Mouse (Mus musculus) limb, embryonic 11.5 days (tissue): Measurements from ENCODE around the gene Ier5. TPM values are rescaled to one million over a fixed set of nuclear protein-coding genes. Genes with fewer than 3 reads are reported as not detected.

Experiments used
- ATAC-seq: fragments of 200-750 bp; cut with Nextera tagmentation; 2 replicates; pipeline ENCODE4 v1.8.0; 2017; ENCODE audit warnings: low read depth; ENCODE audit not compliant: insufficient number of reproducible peaks, low FRiP score, low TSS enrichment
- DNase-seq: peaks from one replicate; pipeline ENCODE4 v3.0.0-alpha.2; 2015; ENCODE audit warnings: low spot score
- H3K27ac ChIP-seq: fragments of 300-500 bp; sonication (generic); replicated peaks from 2 replicates; pipeline ENCODE4 v1.5.1; 2014; ENCODE audit warnings: low read depth, mild to moderate bottlenecking, low read length
- H3K27me3 ChIP-seq: fragments of 300-500 bp; sonication (generic); 2 replicates; pipeline ENCODE4 v1.6.1; 2014; ENCODE audit warnings: mild to moderate bottlenecking, low read length, mixed read lengths; ENCODE audit not compliant: control insufficient read depth, insufficient read depth
- H3K36me3 ChIP-seq: fragments of 300-500 bp; sonication (generic); 2 replicates; pipeline ENCODE4 v1.6.1; 2014; ENCODE audit warnings: mild to moderate bottlenecking, low read length, moderate library complexity, mixed read lengths; ENCODE audit not compliant: control insufficient read depth, insufficient read depth
- H3K4me1 ChIP-seq: fragments of 300-500 bp; sonication (generic); 2 replicates; pipeline ENCODE4 v1.6.1; 2014; ENCODE audit warnings: low read length, mixed read lengths; ENCODE audit not compliant: control insufficient read depth, insufficient read depth
- H3K4me2 ChIP-seq: fragments of 300-500 bp; sonication (generic); 2 replicates; pipeline ENCODE4 v1.6.1; 2014; ENCODE audit warnings: low read depth, mild to moderate bottlenecking, moderate library complexity; ENCODE audit not compliant: severe bottlenecking
- H3K4me3 ChIP-seq: fragments of 300-500 bp; sonication (generic); 2 replicates; pipeline ENCODE4 v1.5.1; 2014; ENCODE audit warnings: low read depth, low read length
- H3K9ac ChIP-seq: fragments of 300-500 bp; sonication (generic); 2 replicates; pipeline ENCODE4 v1.6.1; 2014; ENCODE audit warnings: mild to moderate bottlenecking, low read length
- H3K9me3 ChIP-seq: fragments of 300-500 bp; sonication (generic); 2 replicates; pipeline ENCODE4 v1.6.1; 2016; ENCODE audit warnings: low read length; ENCODE audit not compliant: control insufficient read depth
- WGBS: fragments of 180-500 bp; shearing (Covaris S2); extraction: QIAGEN DNeasy Blood & Tissue Kit; methylation state at CpG from one replicate; pipeline ENCODE4 v1.1.7; 2014; 5-methylcytosine and 5-hydroxymethylcytosine counted together
- polyA plus RNA-seq: library from polyadenylated mRNA; unstranded; fragments of >200 nt; fragmentation: Nextera tagmentation; extraction: Ambion mirVana; gene quantifications from 2 replicates; pipeline ENCODE4 v1.2.1, GENCODE M21; 2014

Gene Ier5
- polyA plus RNA-seq, 1 experiment from 2014 or later, result 12.4 TPM

- no peaks in the 10 kb centered on the region for H3K27me3 ChIP-seq
- H3K27ac ChIP-seq, result no peak overlapping the region
- H3K4me1 ChIP-seq, result peaks cover 39% of the 10 kb centered on the region
- ATAC-seq (no peak), DNase-seq (no peak)
- H3K4me2 ChIP-seq, result no peak overlapping the region
- WGBS, result 87% methylated on average over 7 of the region's 7 CpGs
- no peaks in the 10 kb centered on the region for H3K36me3 ChIP-seq
- no peaks in the 10 kb centered on the region for H3K9me3 ChIP-seq
- no peak overlapping the region for H3K9ac ChIP-seq
- H3K4me3 ChIP-seq, result no peak overlapping the region
Observed at GRCm38 (mm10) chr1:155090327-155090726, 9.1 kb downstream of the Ier5 start.

- no peak for ATAC-seq
- no peak overlapping the region for H3K9ac ChIP-seq
- H3K4me2 ChIP-seq, result no peak overlapping the region
- no peak for DNase-seq
- H3K9me3 ChIP-seq, result no peaks in the 10 kb centered on the region
- H3K36me3 ChIP-seq, result no peaks in the 10 kb centered on the region
- H3K4me1 ChIP-seq, result peaks cover 43% of the 10 kb centered on the region
- H3K27me3 ChIP-seq, result no peaks in the 10 kb centered on the region
- H3K27ac ChIP-seq, result no peak overlapping the region
- 41% methylated on average over 16 of the region's 16 CpGs for WGBS
- no peak overlapping the region for H3K4me3 ChIP-seq
Observed at GRCm38 (mm10) chr1:155088847-155089603, 10.4 kb downstream of the Ier5 start.

- Histone ChIP-seq H3K4me2 (no peak overlapping the region), H3K9ac (no peak overlapping the region), H3K4me3 (no peak overlapping the region), H3K4me1 (peaks cover 41% of the 10 kb centered on the region), H3K27me3 (no peaks in the 10 kb centered on the region), H3K27ac (no peak overlapping the region), H3K9me3 (no peaks in the 10 kb centered on the region), H3K36me3 (no peaks in the 10 kb centered on the region)
- DNase-seq (no peak), ATAC-seq (no peak)
- 90% methylated on average over 4 of the region's 4 CpGs for WGBS
Observed at GRCm38 (mm10) chr1:155088046-155088445, 11.4 kb downstream of the Ier5 start.

- H3K27ac ChIP-seq, result peak overlapping the region; percentile 63
- H3K9me3 ChIP-seq, result no peaks in the 10 kb centered on the region
- H3K9ac ChIP-seq, result peak overlapping the region; percentile 28; the same call in 1 of the 2 replicates
- no peak overlapping the region for H3K4me2 ChIP-seq
- no peaks in the 10 kb centered on the region for H3K36me3 ChIP-seq
- no peak overlapping the region for H3K4me3 ChIP-seq
- DNase-seq (no peak), ATAC-seq (no peak)
- H3K27me3 ChIP-seq, result no peaks in the 10 kb centered on the region
- 6% methylated on average over 4 of the region's 4 CpGs for WGBS
- peaks cover 40% of the 10 kb centered on the region for H3K4me1 ChIP-seq
Observed at GRCm38 (mm10) chr1:155086893-155087292, 12.5 kb downstream of the Ier5 start.

GRCm38 (mm10) chr1:155086416-155086815 is 13.0 kb downstream of the Ier5 start:
- Histone ChIP-seq H3K4me2 (no peak overlapping the region), H3K9ac (peak overlapping the region; percentile 28; the same call in 1 of the 2 replicates), H3K36me3 (no peaks in the 10 kb centered on the region), H3K4me1 (peaks cover 39% of the 10 kb centered on the region), H3K27ac (peak overlapping the region; percentile 63), H3K4me3 (no peak overlapping the region), H3K27me3 (no peaks in the 10 kb centered on the region), H3K9me3 (no peaks in the 10 kb centered on the region)
- ATAC-seq, result no peak
- peak; percentile 49 for DNase-seq
- WGBS, result 5% methylated on average over 7 of the region's 7 CpGs

GRCm38 (mm10) chr1:155084839-155085238 is 14.6 kb downstream of the Ier5 start:
- H3K27me3 ChIP-seq, result no peaks in the 10 kb centered on the region
- H3K9ac ChIP-seq, result no peak overlapping the region
- no peaks in the 10 kb centered on the region for H3K36me3 ChIP-seq
- no peak overlapping the region for H3K4me3 ChIP-seq
- no peak for ATAC-seq
- H3K4me2 ChIP-seq, result no peak overlapping the region
- H3K4me1 ChIP-seq, result peaks cover 39% of the 10 kb centered on the region
- no peak for DNase-seq
- no peaks in the 10 kb centered on the region for H3K9me3 ChIP-seq
- WGBS, result 57% methylated on average over 8 of the region's 8 CpGs
- no peak overlapping the region for H3K27ac ChIP-seq

- no peaks in the 10 kb centered on the region for H3K27me3 ChIP-seq
- no peaks in the 10 kb centered on the region for H3K9me3 ChIP-seq
- peak overlapping the region; percentile 37 for H3K4me3 ChIP-seq
- 1% methylated on average over 47 of the region's 77 CpGs for WGBS
- peak overlapping the region; percentile 75 for H3K4me2 ChIP-seq
- H3K4me1 ChIP-seq, result peaks cover 34% of the 10 kb centered on the region
- H3K27ac ChIP-seq, result peak overlapping the region; percentile 98
- H3K9ac ChIP-seq, result peak overlapping the region; percentile 88
- no peaks in the 10 kb centered on the region for H3K36me3 ChIP-seq
- DNase-seq (peak; percentile 96), ATAC-seq (peak; percentile 93)
Observed at GRCm38 (mm10) chr1:155083271-155084265, 15.9 kb downstream of the Ier5 start.

GRCm38 (mm10) chr1:155082965-155083268 is 16.5 kb downstream of the Ier5 start:
- H3K9me3 ChIP-seq, result no peaks in the 10 kb centered on the region
- ATAC-seq (peak; percentile 41), DNase-seq (peak; percentile 87)
- peaks cover 36% of the 10 kb centered on the region for H3K4me1 ChIP-seq
- H3K36me3 ChIP-seq, result no peaks in the 10 kb centered on the region
- H3K4me2 ChIP-seq, result peak overlapping the region; percentile 75
- H3K4me3 ChIP-seq, result peak overlapping the region; percentile 37
- H3K27me3 ChIP-seq, result no peaks in the 10 kb centered on the region
- peak overlapping the region; percentile 88 for H3K9ac ChIP-seq
- 0% methylated on average over 17 of the region's 18 CpGs for WGBS
- peak overlapping the region; percentile 98 for H3K27ac ChIP-seq
